Mouse (Mus musculus) myocyte (in vitro differentiated cells): ENCODE measurements at regions not wholly inside any gene's neighbourhood (a gene's known extent, or its start where the extent isn't known, plus 50 kb on each side); places are given as distances from the start of the nearest gene placed in this dataset.

Experiments
- CEBPB ChIP-seq: IDR thresholded peaks from 2 replicates; pipeline ENCODE4 v1.6.1; 2011; ENCODE audit warnings: mild to moderate bottlenecking, moderate library complexity; ENCODE audit not compliant: poor library complexity, insufficient read depth, severe bottlenecking
- E2F4 ChIP-seq: IDR thresholded peaks from one replicate; pipeline ENCODE4 v1.6.1; 2011; ENCODE audit warnings: mild to moderate bottlenecking, control low read depth, moderate library complexity; ENCODE audit not compliant: insufficient read depth
- MAX ChIP-seq: IDR thresholded peaks from one replicate; pipeline ENCODE4 v1.6.1; 2011; ENCODE audit warnings: low read depth, mild to moderate bottlenecking, control low read depth
- MYOD1 ChIP-seq, 3 experiments: IDR thresholded peaks; one replicate each; pipeline ENCODE4 v1.6.1; 2011; ENCODE audit warnings: control low read depth in 2 of 3, low read depth in 2 of 3, mild to moderate bottlenecking in 2 of 3, moderate library complexity in 1 of 3; ENCODE audit not compliant: insufficient read length in 2 of 3, control insufficient read depth in 1 of 3
- POLR2A ChIP-seq: IDR thresholded peaks from one replicate; pipeline ENCODE4 v1.6.1; 2011; ENCODE audit warnings: low read depth, mild to moderate bottlenecking, control low read depth, moderate library complexity; ENCODE audit not compliant: insufficient read length
- POLR2AphosphoS2 ChIP-seq: IDR thresholded peaks from one replicate; pipeline ENCODE4 v1.6.1; 2011; ENCODE audit warnings: low read depth, control low read depth; ENCODE audit not compliant: insufficient read length
- REST ChIP-seq: IDR thresholded peaks from one replicate; pipeline ENCODE4 v1.6.1; 2011; ENCODE audit warnings: mild to moderate bottlenecking, control low read depth, moderate library complexity; ENCODE audit not compliant: insufficient read depth, insufficient read length
- USF1 ChIP-seq: IDR thresholded peaks from one replicate; pipeline ENCODE4 v1.6.1; 2011; ENCODE audit warnings: low read depth, mild to moderate bottlenecking, control low read depth, moderate library complexity

DNA sequence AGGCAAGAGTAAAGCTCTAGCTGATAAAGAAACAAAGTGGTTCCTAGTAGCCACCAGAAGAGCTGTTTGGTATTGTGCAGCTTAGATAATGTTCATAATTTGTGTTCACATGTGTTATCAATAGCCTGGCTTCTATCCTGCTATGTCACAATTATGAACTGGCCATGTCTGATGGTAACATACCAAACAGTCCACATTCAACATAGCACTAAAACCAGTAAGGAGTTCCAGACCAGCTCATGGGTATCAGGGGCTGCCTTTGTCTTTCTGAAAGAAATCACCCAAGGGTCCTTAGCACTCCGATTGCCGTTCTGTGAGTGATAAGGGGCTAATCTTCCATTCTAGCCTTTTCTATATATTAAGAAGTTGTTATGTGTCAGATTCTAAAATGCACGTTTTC is 58.7 kb upstream of the Nampt start:
- TF ChIP-seq USF1 (no peak), E2F4 (no peak), POLR2AphosphoS2 (no peak), REST (no peak), CEBPB (no peak), MYOD1 (IDR thresholded peaks at IDR 0.05; ENCODE audit: control insufficient read depth in 1 of 3, insufficient read length in 2 of 3, low read depth in 2 of 3) (no peak), POLR2A (no peak), MAX (no peak)
